Mouse (Mus musculus) thymus, adult 2 months (tissue): ENCODE measurements around the gene Ndufa13. TPM values are rescaled to one million over a fixed set of nuclear protein-coding genes. Genes with fewer than 3 reads are reported as not detected.

Experiments
- DNase-seq: peaks from one replicate; pipeline ENCODE4 v3.0.0; 2021
- H3K27ac ChIP-seq: fragments of 200-500 bp; 2 replicates; pipeline ENCODE4 v1.5.1; 2012; ENCODE audit warnings: low read length, control low read depth; ENCODE audit not compliant: control insufficient read depth, insufficient read depth
- H3K27me3 ChIP-seq: fragments of 200-500 bp; 2 replicates; pipeline ENCODE4 v1.6.1; 2012; ENCODE audit warnings: mild to moderate bottlenecking, low read length, moderate library complexity, mixed read lengths; ENCODE audit not compliant: control insufficient read depth, insufficient read depth
- H3K36me3 ChIP-seq: fragments of 200-500 bp; 2 replicates; pipeline ENCODE4 v1.6.1; 2012; ENCODE audit warnings: mild to moderate bottlenecking, low read length, moderate library complexity; ENCODE audit not compliant: control insufficient read depth, insufficient read depth
- H3K4me1 ChIP-seq: fragments of 200-500 bp; replicated peaks from 2 replicates; pipeline ENCODE4 v1.6.1; 2012; ENCODE audit warnings: low read length; ENCODE audit not compliant: control insufficient read depth, insufficient read depth
- H3K4me3 ChIP-seq: fragments of 200-500 bp; 2 replicates; pipeline ENCODE4 v1.5.1; 2012; ENCODE audit warnings: mild to moderate bottlenecking, low read length, control low read depth, moderate library complexity; ENCODE audit not compliant: control insufficient read depth, insufficient read depth
- CTCF ChIP-seq: fragments of 200-500 bp; IDR thresholded peaks from 2 replicates; pipeline ENCODE4 v1.5.1; 2012; ENCODE audit warnings: mild to moderate bottlenecking, control low read depth, low read length, moderate library complexity, borderline replicate concordance; ENCODE audit not compliant: control insufficient read depth, poor library complexity, insufficient read depth; ENCODE audit errors: extremely low read depth
- POLR2A ChIP-seq: fragments of 200-500 bp; IDR thresholded peaks from 2 replicates; pipeline ENCODE4 v1.6.1; 2012; ENCODE audit warnings: mild to moderate bottlenecking, low read length, control low read depth, moderate library complexity; ENCODE audit not compliant: control insufficient read depth, poor library complexity, insufficient read depth; ENCODE audit errors: extremely low read depth
- WGBS: fragments of 180-500 bp; shearing (Covaris S2); methylation state at CpG from one replicate; pipeline ENCODE4 v1.1.7; 2018; 5-methylcytosine and 5-hydroxymethylcytosine counted together
- polyA plus RNA-seq: library from polyadenylated mRNA; depleted of rRNA; stranded (reverse); fragments of >200 nt; gene quantifications from 2 replicates; pipeline ENCODE4 v1.2.3, GENCODE M21; 2012

Gene Ndufa13
- polyA plus RNA-seq, 1 experiment = 150 TPM

GRCm38 (mm10) chr8:69921141-69921540, 18.8 kb upstream of the Ndufa13 start:
- no peak for DNase-seq
- TF ChIP-seq CTCF = no peak
- no peak for TF ChIP-seq POLR2A
- Histone ChIP-seq H3K36me3 (peaks cover 2% of the 10 kb centered on the region), H3K27me3 (no peaks in the 10 kb centered on the region), H3K4me1 (peaks cover 25% of the 10 kb centered on the region), H3K27ac (peak overlapping the region; percentile 35; the same call in 1 of the 2 replicates), H3K4me3 (no peak overlapping the region)
- 96% methylated on average over 2 of the region's 2 CpGs for WGBS

- Histone ChIP-seq H3K27ac (peak overlapping the region; percentile 35; the same call in 1 of the 2 replicates), H3K4me3 (no peak overlapping the region), H3K27me3 (no peaks in the 10 kb centered on the region), H3K36me3 (peaks cover 12% of the 10 kb centered on the region), H3K4me1 (peaks cover 25% of the 10 kb centered on the region)
- peak; percentile 66 for DNase-seq
- TF ChIP-seq CTCF (no peak), POLR2A (no peak)
- WGBS = 38% methylated on average over 11 of the region's 11 CpGs
Observed at GRCm38 (mm10) chr8:69919876-69920662, 17.7 kb upstream of the Ndufa13 start.

GRCm38 (mm10) chr8:69919010-69919409, 16.7 kb upstream of the Ndufa13 start:
- peaks cover 25% of the 10 kb centered on the region for H3K4me1 ChIP-seq
- 0 out of 2 replicates have a peak, but pooled peaks have one; percentile 14 for TF ChIP-seq CTCF
- no peak for TF ChIP-seq POLR2A
- 0 out of 2 replicates have a peak overlapping the region, but pooled peaks have one; percentile 9 for H3K27ac ChIP-seq
- peaks cover 22% of the 10 kb centered on the region for H3K36me3 ChIP-seq
- 8% methylated on average over 1 of the region's 1 CpGs for whole genome bisulfite sequencing
- no peak overlapping the region for H3K4me3 ChIP-seq
- H3K27me3 ChIP-seq = no peaks in the 10 kb centered on the region
- peak; percentile 82 for DNase-seq

- H3K36me3 ChIP-seq = peaks cover 23% of the 10 kb centered on the region
Observed at GRCm38 (mm10) chr8:69918506-69918905, 16.1 kb upstream of the Ndufa13 start.

GRCm38 (mm10) chr8:69915748-69916147, 13.4 kb upstream of the Ndufa13 start:
- H3K4me3 ChIP-seq = no peak overlapping the region
- H3K27ac ChIP-seq = no peak overlapping the region
- no peak for DNase-seq
- TF ChIP-seq CTCF = no peak
- TF ChIP-seq POLR2A = no peak
- peaks cover 47% of the 10 kb centered on the region for H3K36me3 ChIP-seq
- no peaks in the 10 kb centered on the region for H3K27me3 ChIP-seq
- WGBS = 89% methylated on average over 5 of the region's 5 CpGs
- H3K4me1 ChIP-seq = peaks cover 13% of the 10 kb centered on the region

More at GRCm38 (mm10) chr8:69918506-69918905, 16.1 kb upstream of the Ndufa13 start:
- H3K4me1 ChIP-seq = peaks cover 25% of the 10 kb centered on the region
- H3K4me3 ChIP-seq = no peak overlapping the region
- no peak for DNase-seq
- H3K27ac ChIP-seq = no peak overlapping the region
- TF ChIP-seq CTCF (no peak), POLR2A (no peak)
- H3K27me3 ChIP-seq = no peaks in the 10 kb centered on the region

- 87% methylated on average over 4 of the region's 4 CpGs for WGBS
- Histone ChIP-seq H3K36me3 (peaks cover 57% of the 10 kb centered on the region), H3K4me1 (peaks cover 3% of the 10 kb centered on the region), H3K4me3 (no peak overlapping the region), H3K27ac (no peak overlapping the region), H3K27me3 (no peaks in the 10 kb centered on the region)
- TF ChIP-seq CTCF (no peak), POLR2A (no peak)
- DNase-seq = no peak
Observed at GRCm38 (mm10) chr8:69914526-69914925, 12.2 kb upstream of the Ndufa13 start.
